Mouse (Mus musculus) cortical plate, adult 2 months (tissue): ENCODE results near the gene Gm3854. TPM values are rescaled to one million over a fixed set of nuclear protein-coding genes. Genes with fewer than 3 reads are reported as not detected.
"Not testable (repeated sequence)": the region's sequence is repeated elsewhere in the genome, so short reads cannot be mapped to it uniquely, and the experiment has no call there.

ENCODE experiments used
- H3K27ac ChIP-seq: fragments of 200-500 bp; 2 replicates; pipeline ENCODE4 v1.5.1; 2012; ENCODE audit warnings: low read length, control low read depth, inconsistent platforms; ENCODE audit not compliant: insufficient read depth
- H3K4me1 ChIP-seq: fragments of 200-500 bp; 2 replicates; pipeline ENCODE4 v1.6.1; 2011; ENCODE audit warnings: low read length; ENCODE audit not compliant: control insufficient read depth, insufficient read depth
- H3K4me3 ChIP-seq: fragments of 200-500 bp; 2 replicates; pipeline ENCODE4 v1.5.1; 2011; ENCODE audit warnings: mild to moderate bottlenecking, low read length, control low read depth; ENCODE audit not compliant: insufficient read depth
- CTCF ChIP-seq: fragments of 200-500 bp; IDR thresholded peaks from 2 replicates; pipeline ENCODE4 v1.5.1; 2011; ENCODE audit warnings: mild to moderate bottlenecking, control low read depth, low read length; ENCODE audit not compliant: insufficient read depth; ENCODE audit errors: extremely low read depth
- POLR2A ChIP-seq: fragments of 200-500 bp; IDR thresholded peaks from 2 replicates; pipeline ENCODE4 v1.6.1; 2011; ENCODE audit warnings: mild to moderate bottlenecking, low read length, control low read depth; ENCODE audit not compliant: insufficient read depth; ENCODE audit errors: extremely low read depth
- polyA plus RNA-seq: library from polyadenylated mRNA; depleted of rRNA; stranded (reverse); fragments of >200 nt; gene quantifications from 2 replicates; pipeline ENCODE4 v1.2.3, GENCODE M21; 2012

The Gm3854 gene
- polyA plus RNA-seq, 1 experiment = 3.4 TPM

- TF ChIP-seq POLR2A (no peak), CTCF (no peak)
- Histone ChIP-seq H3K27ac (no peak overlapping the region), H3K4me1 (no peaks in the 10 kb centered on the region; the same call in 1 of the 2 replicates), H3K4me3 (peak overlapping the region; percentile 49)
These were observed 18.2 kb downstream of the Gm3854 start for GRCm38 (mm10) chr7:6361756-6362155.

GRCm38 (mm10) chr7:6362268-6363046 lies 18.9 kb downstream of the Gm3854 start:
- Histone ChIP-seq H3K4me3 (peak overlapping the region; percentile 49), H3K27ac (no peak overlapping the region), H3K4me1 (no peaks in the 10 kb centered on the region; the same call in 1 of the 2 replicates)
- no peak for TF ChIP-seq CTCF
- peak; percentile 52; the same call in 1 of the 2 replicates for TF ChIP-seq POLR2A

- no peaks in the 10 kb centered on the region; the same call in 1 of the 2 replicates for H3K4me1 ChIP-seq
- no peak for TF ChIP-seq CTCF
- TF ChIP-seq POLR2A = peak; percentile 73; the same call in 1 of the 2 replicates
- H3K27ac ChIP-seq = no peak within 1 kb of the TSS
- peak within 1 kb of the TSS; percentile 49 for H3K4me3 ChIP-seq
These were observed 19.5 kb downstream of the Gm3854 start, which contains the start of gene Zfp78 for GRCm38 (mm10) chr7:6363047-6363488. Gene Zfp78 (plus strand): TSS chr7:6363280.

DNA sequence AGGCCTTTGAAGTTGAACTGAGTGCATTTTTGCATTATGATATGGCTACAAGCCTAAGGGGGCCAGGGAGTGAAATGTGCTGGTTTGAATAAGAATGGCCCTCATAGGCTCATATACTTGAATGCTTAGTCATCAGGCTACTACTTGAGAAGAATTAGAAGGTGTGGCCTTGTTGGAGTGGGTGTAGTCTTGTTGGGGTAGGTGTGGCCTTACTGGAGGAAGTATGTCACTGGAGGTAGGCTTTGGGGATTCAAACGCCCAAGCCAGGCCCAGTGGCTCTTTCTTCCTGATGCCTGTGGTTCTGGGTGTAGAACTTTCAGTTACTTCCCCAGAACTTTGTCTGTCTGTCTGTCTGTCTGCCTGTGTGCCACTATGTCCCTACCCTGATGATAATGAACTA lies 21.2 kb downstream of the Gm3854 start:
- no peak for TF ChIP-seq CTCF
- no peak for TF ChIP-seq POLR2A
- H3K4me1 ChIP-seq = no peaks in the 10 kb centered on the region; the same call in 1 of the 2 replicates
- no peak overlapping the region for H3K27ac ChIP-seq

DNA sequence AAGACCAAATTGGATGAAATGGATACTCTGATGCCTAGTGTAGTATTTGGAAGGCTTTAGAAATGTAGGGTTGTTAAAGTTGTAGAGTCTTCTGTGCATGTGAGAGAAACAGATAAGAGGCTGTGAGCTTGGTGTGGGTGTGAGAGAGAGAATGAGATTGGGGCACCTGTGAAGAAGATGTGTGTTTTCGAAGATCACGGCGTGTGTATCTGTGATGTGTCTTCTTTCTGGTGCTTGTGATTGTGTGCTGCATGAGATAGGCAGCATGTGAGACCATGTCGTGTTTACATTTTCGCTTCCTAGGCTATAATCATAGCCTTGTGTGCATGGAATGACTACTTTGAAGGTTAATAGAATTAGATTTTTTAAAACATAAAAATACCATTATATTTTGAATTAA lies 23.6 kb downstream of the Gm3854 start:
- H3K4me1 ChIP-seq = no peaks in the 10 kb centered on the region; the same call in 1 of the 2 replicates
- no peak overlapping the region for H3K27ac ChIP-seq
- no peak overlapping the region for H3K4me3 ChIP-seq
- no peak for TF ChIP-seq POLR2A
- TF ChIP-seq CTCF = no peak

More for the DNA sequence above, 21.2 kb downstream of the Gm3854 start:
- H3K4me3 ChIP-seq = no peak overlapping the region

DNA sequence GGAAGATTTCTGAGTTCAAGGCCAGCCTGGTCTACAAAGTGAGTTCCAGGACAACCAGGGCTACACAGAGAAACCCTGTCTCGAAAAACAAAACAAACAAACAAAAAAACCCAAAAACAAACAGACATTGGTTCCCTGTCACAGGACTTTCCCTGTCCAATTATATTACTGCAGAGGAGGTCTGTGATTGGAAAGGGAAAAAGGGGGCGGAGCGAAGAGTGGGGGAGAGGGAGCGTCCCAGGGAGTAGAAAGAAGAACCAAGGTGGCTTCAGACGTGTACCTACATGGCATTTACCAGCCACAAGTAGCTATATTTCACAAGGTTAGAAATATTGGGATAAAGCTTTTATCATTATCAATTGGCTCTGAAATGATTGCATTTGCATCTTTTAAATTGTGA lies 24.6 kb downstream of the Gm3854 start:
- not testable (repeated sequence) for H3K4me1 ChIP-seq, H3K27ac ChIP-seq, H3K4me3 ChIP-seq

- TF ChIP-seq POLR2A (no peak), CTCF (no peak)
- Histone ChIP-seq H3K27ac (no peak overlapping the region), H3K4me3 (no peak overlapping the region), H3K4me1 (no peaks in the 10 kb centered on the region)
These were observed 25.9 kb downstream of the Gm3854 start for GRCm38 (mm10) chr7:6369460-6369859.

GRCm38 (mm10) chr7:6372993-6373392 lies 29.4 kb downstream of the Gm3854 start:
- no peaks in the 10 kb centered on the region for H3K4me1 ChIP-seq
- TF ChIP-seq CTCF = no peak
- TF ChIP-seq POLR2A = no peak
- H3K4me3 ChIP-seq = no peak overlapping the region
- H3K27ac ChIP-seq = no peak overlapping the region

GRCm38 (mm10) chr7:6378441-6378840 lies 34.9 kb downstream of the Gm3854 start:
- no peak overlapping the region for H3K4me3 ChIP-seq
- H3K27ac ChIP-seq = no peak overlapping the region
- TF ChIP-seq CTCF (no peak), POLR2A (no peak)
- no peaks in the 10 kb centered on the region for H3K4me1 ChIP-seq

GRCm38 (mm10) chr7:6381431-6381830 lies 37.9 kb downstream of the Gm3854 start:
- no peak for TF ChIP-seq POLR2A
- TF ChIP-seq CTCF = no peak
- Histone ChIP-seq H3K4me1 (peaks cover 5% of the 10 kb centered on the region; the same call in 1 of the 2 replicates), H3K4me3 (no peak overlapping the region), H3K27ac (no peak overlapping the region)
